Comparison of ENCODE assay signal across 7 mouse cellular contexts in genomic region chr5:74277712-74278111, GRCm38 (mm10).
DNase-seq lines count a peak whose midpoint lies in the region; ATAC-seq lines count a peak whose summit lies in the region.

No protein-coding gene starts in this region.

- 0% methylated on average over 3 of the region's 3 CpGs for WGBS in intestine, embryonic 15.5 days
- WGBS in midbrain, embryonic 13.5 days: 16% methylated on average over 3 of the region's 3 CpGs

- H3K4me1 ChIP-seq in intestine, embryonic 15.5 days (replicated peaks): peaks cover 8% of the 10 kb centered on the region; the same call in 1 of the 2 replicates
- H3K4me1 ChIP-seq in midbrain, embryonic 13.5 days (replicated peaks): no peaks in the 10 kb centered on the region

- H3K4me2 ChIP-seq in intestine, embryonic 15.5 days (replicated peaks): no peak overlapping the region
- no peak overlapping the region for H3K4me2 ChIP-seq in midbrain, embryonic 13.5 days (replicated peaks)

- H3K9ac ChIP-seq in intestine, embryonic 15.5 days: no peak overlapping the region
- no peak overlapping the region for H3K9ac ChIP-seq in midbrain, embryonic 13.5 days (replicated peaks)

- H3K27me3 ChIP-seq in intestine, embryonic 15.5 days (replicated peaks): no peaks in the 10 kb centered on the region
- peaks cover 10% of the 10 kb centered on the region for H3K27me3 ChIP-seq in midbrain, embryonic 13.5 days

- H3K36me3 ChIP-seq in intestine, embryonic 15.5 days: no peaks in the 10 kb centered on the region
- no peaks in the 10 kb centered on the region for H3K36me3 ChIP-seq in midbrain, embryonic 13.5 days

- H3K27ac ChIP-seq in intestine, embryonic 15.5 days: no peak overlapping the region
- H3K27ac ChIP-seq in midbrain, embryonic 13.5 days: no peak overlapping the region

- no peaks in the 10 kb centered on the region for H3K9me3 ChIP-seq in intestine, embryonic 15.5 days
- H3K9me3 ChIP-seq in midbrain, embryonic 13.5 days: no peaks in the 10 kb centered on the region

- H3K4me3 ChIP-seq in intestine, embryonic 15.5 days (replicated peaks): no peak overlapping the region
- H3K4me3 ChIP-seq in midbrain, embryonic 13.5 days (replicated peaks): no peak overlapping the region

- DNase-seq in adrenal gland, adult 18-20 months (ENCODE audit: low spot score in 2 of 2): peak; percentile 82 to 85
- peak; percentile 96 for DNase-seq in embryo, embryonic 10.5 days (ENCODE audit: low spot score)
- DNase-seq in gastrocnemius, postnatal 4 days (ENCODE audit: low spot score in 2 of 2): peak; percentile 71 to 83
- peak; percentile 95 for DNase-seq in left cerebral cortex, postnatal 14 days (ENCODE audit: low spot score in 2 of 2)
- DNase-seq in spleen, adult 18-20 months: peak; percentile 43 to 70

- peak; percentile 85 for ATAC-seq in intestine, embryonic 15.5 days
- ATAC-seq in midbrain, embryonic 13.5 days: peak; percentile 84

- intact Hi-C loops in left cerebral cortex, postnatal 14 days (cut with DNase I): loop anchor here (2.0 to 10.0 kb wide), 7 partner anchors 25 to 590 kb away; partner anchors contain the start of genes Rasl11b and Usp46
